Mouse (Mus musculus): ENCODE data around the gene Sash1.

Gene Sash1

DNA sequence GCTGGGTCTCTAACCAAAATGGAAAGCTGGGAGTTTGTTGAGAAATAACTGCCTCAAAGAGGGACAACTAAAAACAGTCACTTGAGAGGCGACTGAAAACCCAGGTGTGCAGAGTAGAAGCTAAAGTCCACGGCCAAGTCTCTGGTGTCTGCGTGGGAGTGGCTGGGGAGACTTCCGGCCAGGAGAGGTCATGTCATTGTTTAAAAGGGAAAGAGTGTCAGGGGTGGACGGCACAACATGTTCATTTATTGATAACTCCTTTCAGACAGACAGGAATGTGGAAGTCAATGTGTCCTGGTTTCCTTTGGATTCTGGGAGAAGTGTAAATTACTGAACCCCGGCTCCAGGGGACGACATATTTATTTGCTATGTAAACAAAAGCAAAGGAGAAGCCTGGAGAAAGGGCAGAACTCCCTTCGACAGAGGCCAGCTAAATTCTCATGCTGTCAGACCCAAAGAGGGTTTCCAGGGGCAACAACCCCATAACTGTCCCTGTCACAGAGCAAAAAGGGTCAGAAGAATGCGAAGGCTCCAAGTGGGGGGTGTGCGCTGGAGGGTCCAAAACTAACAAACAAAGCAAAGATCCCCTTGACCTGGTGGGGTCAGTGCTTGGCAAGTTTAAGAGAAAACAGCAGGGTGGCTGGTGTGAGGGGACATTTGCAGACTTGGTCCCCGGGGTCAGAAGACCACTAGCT lies 100.3 kb downstream of the Sash1 start:
- no peak for DNase-seq

DNA sequence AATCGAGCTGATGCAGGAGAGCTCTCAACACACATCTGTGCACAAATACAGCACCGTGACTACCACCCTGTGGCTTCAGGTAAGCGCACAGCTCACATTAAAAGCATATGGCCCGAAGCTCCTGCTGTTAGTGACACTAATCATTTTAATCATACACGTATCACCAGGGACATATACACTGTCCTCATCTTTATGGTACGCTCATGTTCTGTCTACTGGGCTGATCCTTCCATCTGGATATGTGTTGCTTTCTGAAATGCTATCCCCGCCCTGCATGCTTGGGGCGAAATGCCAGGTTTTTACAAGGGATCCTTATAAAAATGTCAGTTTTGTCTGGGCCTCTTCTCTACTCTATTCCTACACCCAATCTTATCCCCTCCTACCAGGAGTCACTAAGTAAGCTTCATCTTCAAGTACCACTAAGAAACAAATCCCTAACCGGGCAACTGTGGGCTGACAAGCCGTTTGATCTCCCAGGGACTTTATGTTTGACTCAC lies 103.9 kb downstream of the Sash1 start:
- no peak for DNase-seq

DNA sequence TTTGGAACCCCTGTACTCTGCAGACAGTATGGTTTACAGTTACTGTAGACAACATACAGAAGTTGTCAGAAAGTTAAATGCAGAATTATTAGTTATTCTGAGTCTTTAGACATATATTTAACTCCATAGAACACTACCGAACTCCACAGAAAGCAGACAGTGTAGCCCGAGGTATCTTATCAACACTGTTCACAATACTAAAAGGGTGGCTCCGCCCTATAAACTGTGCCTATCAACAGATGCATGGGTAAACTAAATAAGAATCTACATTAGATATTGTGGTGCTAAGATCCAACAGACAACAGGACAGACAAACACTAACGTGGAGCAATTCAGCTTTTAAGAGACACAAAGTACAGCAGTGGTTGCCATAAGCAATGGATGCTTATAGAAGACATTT lies 106.0 kb downstream of the Sash1 start:
- no peak for DNase-seq

DNA sequence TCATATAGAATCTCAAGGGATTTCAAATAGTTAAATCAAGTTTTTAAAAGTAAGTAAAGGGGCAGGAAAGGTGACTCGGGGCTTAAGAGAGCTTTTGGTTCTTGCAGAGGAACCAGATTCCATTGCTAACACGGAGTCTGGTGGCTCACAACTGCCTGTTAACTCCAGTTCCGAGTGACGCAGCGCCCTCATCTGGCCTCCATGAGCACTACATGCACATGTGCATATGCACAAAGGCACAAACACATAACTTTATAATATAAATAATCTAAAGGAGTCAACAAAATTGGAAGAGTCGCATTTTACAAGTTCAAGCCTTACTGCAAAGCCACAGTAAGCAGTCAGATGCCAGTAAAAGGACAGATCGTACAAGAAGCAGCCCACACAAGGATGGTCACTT lies 107.0 kb downstream of the Sash1 start:
- no peak for DNase-seq

DNA sequence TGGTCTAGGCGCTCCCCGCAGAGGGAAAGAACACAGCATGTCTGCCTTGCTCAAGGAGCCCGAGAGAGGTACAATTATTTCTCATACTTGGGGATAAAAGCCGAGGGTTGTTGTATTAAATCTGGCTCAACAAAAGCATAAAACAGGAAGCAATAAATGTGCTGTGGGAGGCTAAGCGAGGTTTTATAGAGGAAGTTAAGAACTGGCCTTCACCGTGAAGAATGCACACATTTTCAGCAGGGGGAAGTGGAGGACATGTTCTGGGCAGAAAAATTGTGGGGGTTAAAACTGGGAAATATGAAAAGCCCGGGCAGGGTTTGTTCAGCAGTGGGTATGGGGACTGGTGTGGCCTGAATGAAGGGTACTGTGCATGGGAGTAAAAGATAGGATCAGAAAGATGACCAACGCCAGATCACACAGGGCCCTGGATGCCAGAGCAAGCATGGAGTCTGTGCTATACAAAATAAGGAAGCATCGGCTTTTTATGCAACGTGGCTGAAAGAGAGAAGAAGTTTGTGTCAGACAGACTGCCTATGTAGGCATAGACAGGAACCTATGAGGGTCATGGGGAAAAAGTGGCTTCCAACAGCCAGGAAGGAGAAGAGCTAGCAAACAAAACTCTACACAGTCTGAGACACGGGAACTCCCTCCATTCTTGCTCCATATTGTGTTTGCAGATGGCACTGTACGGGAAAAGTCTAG lies 108.2 kb downstream of the Sash1 start:
- DNase-seq = no peak

DNA sequence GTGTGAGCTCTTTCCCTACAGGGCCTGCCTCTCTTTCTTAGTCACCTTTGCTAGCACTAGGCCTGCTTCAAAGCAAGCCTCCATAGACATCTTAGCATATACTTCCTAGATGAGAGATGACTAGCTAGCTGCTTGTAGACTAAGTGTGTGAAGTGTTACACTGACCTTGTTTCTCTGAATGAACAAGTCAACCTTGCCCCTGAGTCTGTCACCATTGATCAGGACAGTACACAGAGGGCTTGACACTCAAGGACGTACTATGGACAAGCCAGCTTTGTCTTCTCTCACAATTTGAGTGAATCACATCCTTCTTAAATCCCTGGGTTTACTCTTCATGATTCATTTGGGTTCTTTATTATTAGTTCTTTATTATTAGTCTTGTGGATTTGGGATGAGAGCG lies 109.1 kb downstream of the Sash1 start:
- DNase-seq = no peak

DNA sequence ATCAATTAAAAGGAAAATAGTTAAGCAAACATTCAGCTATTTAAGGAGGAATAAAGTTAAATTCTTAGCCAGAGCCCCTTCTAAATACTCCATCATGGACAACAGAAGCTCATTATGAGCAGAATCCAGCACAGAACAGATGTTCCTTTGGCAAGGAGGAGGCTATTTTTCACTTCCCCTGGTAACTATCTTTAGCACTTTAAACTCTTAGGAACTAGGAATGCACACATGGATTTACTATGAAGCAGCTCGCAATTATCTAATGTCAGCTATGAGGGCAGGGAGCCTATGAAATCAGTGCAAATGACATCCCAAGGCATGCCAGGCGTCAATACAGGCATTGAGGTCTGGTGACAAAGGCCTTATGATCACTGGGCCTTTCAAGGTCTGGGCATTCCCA lies 110.1 kb downstream of the Sash1 start:
- no peak for DNase-seq

DNA sequence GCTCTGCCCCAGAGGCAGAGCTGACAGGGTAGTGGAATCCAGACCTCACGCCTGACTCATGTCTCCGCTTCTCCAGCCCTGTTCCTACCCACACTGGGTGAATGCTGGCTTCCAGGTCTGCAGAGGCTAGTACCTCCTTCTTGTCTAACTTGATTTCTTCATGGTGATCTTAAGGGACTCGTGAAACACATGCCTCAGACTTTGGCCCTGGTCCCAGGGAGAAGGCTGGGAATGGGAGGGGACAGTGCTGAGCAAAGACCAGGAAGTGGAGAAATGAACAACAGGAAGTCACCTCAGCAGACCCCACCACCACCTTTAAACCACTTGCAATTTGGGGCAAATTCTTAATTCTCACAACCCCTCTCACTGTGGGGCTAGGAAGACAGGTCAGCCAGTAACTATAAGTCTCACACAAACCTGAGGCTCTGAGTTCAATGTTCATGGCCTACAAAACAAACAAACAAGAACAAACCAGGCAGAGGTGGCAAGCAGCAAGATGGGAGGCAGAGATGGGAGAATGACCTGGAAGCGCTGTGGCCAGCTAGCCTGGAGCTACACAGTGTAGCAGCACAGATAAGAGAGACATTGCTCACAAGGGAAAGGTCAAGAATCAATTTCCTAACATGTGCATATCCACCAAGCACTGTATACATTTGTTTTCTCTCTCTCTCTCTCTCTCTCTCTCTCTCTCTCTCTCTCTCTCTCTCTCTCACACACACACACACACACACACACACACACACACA lies 113.2 kb downstream of the Sash1 start:
- no peak for DNase-seq

DNA sequence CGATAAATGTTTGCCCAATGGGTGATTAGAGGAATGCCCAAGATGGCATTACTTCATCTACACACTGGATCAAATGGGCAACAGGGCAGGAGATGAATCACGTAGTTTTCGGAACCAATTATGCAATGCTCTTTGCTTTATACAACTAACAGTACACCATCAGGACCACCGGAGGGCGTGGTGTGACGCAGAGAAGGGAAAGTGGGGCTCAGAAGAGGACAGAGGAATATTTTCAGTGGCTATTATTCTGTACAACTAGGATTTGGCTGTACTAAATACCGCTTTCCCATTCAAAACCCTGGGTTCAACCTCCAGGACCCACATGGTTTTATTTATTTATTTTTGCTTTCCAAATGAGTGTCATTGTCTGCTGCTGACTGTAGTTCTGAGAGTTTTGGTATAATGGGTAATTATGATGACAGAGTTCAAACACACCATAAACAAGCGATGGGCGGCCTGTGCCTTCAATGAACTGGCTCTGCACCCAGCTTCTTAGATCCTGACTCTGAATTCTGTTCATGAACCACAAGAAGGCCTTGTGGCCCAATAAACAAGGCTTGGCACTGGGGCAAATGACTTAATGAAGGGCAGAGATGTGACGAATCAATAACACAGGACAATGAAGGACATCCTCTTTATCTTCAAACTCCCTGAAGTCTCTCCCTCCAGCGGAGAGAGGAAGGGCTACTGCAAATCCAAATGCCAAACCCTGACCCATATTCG lies 114.8 kb downstream of the Sash1 start:
- DNase-seq = no peak

- no peak for DNase-seq
These were observed 117.2 kb downstream of the Sash1 start for GRCm38 (mm10) chr10:8768654-8769053.

DNA sequence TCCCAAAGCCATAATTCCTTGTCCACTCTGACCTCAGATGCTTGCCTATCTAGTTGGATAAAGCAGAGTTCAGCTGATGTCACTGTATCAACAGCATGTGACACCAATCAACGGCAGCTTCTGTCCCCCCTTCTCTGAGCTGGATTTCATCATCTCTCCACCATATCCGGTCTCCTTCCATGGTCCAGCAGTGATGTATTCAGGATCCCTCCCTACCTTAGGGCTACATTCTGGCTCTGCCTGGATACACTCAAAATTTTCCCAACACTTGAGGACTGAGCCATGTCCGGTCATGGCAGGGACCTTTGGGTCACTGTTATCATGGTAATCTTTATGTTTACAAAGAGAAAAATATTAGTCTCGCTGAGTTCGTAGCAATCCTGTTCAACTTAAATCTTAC lies 118.5 kb downstream of the Sash1 start:
- DNase-seq = no peak

GRCm38 (mm10) chr10:8765922-8766522 lies 119.8 kb downstream of the Sash1 start:
- peak; percentile 13 for DNase-seq

GRCm38 (mm10) chr10:8762771-8763170 lies 123.1 kb downstream of the Sash1 start:
- no peak for DNase-seq

DNA sequence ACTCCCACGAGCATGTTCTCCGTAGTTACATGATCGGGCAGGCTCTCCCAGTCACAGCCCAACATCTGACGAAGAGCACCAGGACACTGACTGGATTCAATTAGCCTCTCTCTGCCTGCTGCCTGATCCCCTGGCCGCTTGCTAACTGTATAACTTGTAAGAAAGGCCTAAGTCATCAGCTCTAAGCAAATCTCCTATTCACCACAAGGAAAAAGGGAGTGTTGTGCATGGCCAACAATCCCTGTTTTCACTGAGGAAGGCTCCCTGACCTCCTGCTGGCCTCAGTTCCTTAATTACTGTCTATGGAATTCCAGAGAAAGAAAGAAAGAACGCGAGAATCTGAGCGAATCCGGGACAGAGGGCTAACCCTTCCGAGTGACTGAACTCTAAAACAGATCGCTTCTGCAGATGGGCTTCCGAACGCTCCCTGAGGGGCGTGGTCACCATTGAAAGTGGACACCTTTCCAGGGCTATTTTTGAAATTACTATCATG lies 123.6 kb downstream of the Sash1 start:
- no peak for DNase-seq

- no peak for DNase-seq
These were observed 124.2 kb downstream of the Sash1 start for GRCm38 (mm10) chr10:8761656-8762055.

GRCm38 (mm10) chr10:8760598-8760997 lies 125.3 kb downstream of the Sash1 start:
- no peak for DNase-seq

GRCm38 (mm10) chr10:8759228-8759627 lies 126.6 kb downstream of the Sash1 start:
- DNase-seq = no peak

DNA sequence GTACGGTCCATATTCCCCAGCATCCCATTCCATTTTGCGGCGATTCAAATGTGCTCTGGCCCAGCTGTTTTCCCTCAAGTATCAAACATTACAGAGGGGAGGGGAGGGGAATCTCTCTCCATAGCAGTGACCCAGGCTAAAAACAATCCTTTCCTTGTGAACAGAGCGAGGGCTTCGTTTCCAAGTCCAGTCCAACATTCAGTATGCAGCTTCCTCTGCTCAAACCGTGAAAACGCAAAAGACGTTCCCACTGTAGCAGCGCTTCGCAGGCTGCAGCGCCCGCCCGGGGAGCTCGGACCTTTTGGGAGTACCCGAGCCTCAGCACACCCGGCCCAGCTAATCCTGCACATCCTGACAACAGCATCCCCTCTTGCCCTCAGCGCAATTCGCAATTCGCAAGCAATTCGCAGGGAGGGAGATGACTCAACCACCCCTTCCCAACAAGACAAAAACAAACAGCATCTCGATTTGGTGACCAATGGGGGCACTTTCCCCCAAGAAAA lies 128.4 kb downstream of the Sash1 start:
- no peak for DNase-seq

- DNase-seq = no peak
These were observed 129.1 kb downstream of the Sash1 start for GRCm38 (mm10) chr10:8756604-8757354.

- no peak for DNase-seq
These were observed 132.5 kb downstream of the Sash1 start for GRCm38 (mm10) chr10:8753377-8753776.

DNA sequence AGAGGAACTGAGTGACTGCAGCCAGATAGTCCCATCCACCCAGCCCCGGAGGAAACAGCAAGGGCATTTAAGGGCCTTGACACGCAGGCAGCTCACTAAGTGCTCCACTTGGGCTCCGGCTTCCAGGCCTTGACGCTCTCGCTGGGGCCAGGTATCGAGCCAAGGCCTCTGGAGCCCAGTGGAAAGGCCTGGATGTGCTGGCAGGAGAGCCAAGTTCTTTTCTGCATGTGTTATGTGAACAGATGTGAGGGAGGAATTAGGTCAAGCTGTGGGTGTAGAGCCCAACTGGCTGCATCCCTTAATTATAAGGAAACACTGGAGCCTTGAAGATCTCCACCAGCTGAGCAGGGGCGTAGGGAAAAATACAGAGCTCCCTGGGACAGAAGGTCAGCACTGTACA lies 133.4 kb downstream of the Sash1 start:
- no peak for DNase-seq

- no peak for DNase-seq
These were observed 136.3 kb downstream of the Sash1 start for GRCm38 (mm10) chr10:8749537-8749936.

All from thymus, postnatal 25 days (tissue).